Mouse (Mus musculus) liver, embryonic 14.5 days (tissue): ENCODE results near the gene Midn.

Experiments used
- CTCF ChIP-seq: IDR thresholded peaks from 2 replicates; pipeline ENCODE4 v1.5.1; 2016; ENCODE audit warnings: antibody characterized with exemption, low read depth, control low read depth
- EP300 ChIP-seq: IDR thresholded peaks from 2 replicates; pipeline ENCODE4 v1.6.1; 2016; ENCODE audit warnings: antibody characterized with exemption, low read depth

DNA sequence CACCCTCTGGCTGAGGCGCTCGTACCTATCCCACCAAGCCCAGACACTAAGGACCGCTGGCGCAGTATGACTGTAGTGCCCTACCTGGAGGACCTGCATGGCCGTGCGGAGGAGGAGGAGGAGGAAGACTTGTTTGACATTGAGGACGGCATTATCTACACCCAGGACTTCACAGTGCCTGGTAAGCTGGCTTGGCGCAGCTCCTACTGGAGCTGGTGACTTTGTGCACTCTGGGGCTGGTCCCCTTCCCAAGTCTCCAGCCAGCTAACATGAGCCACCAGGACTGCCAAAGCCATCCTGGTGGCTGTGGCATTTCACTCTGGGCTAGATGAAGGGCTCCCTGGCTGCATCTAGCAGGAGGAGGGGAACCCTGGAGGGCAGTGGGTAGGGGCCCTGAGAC is 20.2 kb upstream of the Midn start:
- TF ChIP-seq CTCF (no peak), EP300 (no peak)
